Mouse (Mus musculus) hindbrain, embryonic 12.5 days (tissue): Measurements from ENCODE around the gene Jak3. TPM values are rescaled to one million over a fixed set of nuclear protein-coding genes. Genes with fewer than 3 reads are reported as not detected.
A peak's percentile ranks its signal among the peaks of the same experiment; 100 is the strongest.

Experiments used
- ATAC-seq: fragments of 200-750 bp; cut with Nextera tagmentation; 2 replicates; pipeline ENCODE4 v1.8.0; 2017; ENCODE audit warnings: moderate TSS enrichment; ENCODE audit not compliant: low FRiP score
- H3K27ac ChIP-seq: fragments of 300-500 bp; sonication (generic); 2 replicates; pipeline ENCODE4 v1.5.1; 2016; ENCODE audit warnings: mild to moderate bottlenecking
- H3K27me3 ChIP-seq: fragments of 300-500 bp; sonication (generic); 2 replicates; pipeline ENCODE4 v1.6.1; 2016; ENCODE audit warnings: mild to moderate bottlenecking
- H3K36me3 ChIP-seq: fragments of 300-500 bp; sonication (generic); 2 replicates; pipeline ENCODE4 v1.6.1; 2016; ENCODE audit warnings: mild to moderate bottlenecking
- H3K4me1 ChIP-seq: fragments of 300-500 bp; sonication (generic); 2 replicates; pipeline ENCODE4 v1.6.1; 2016
- H3K4me2 ChIP-seq: fragments of 300-500 bp; sonication (generic); replicated peaks from 2 replicates; pipeline ENCODE4 v1.6.1; 2016; ENCODE audit warnings: mild to moderate bottlenecking
- H3K4me3 ChIP-seq: fragments of 300-500 bp; sonication (generic); 2 replicates; pipeline ENCODE4 v1.5.1; 2016; ENCODE audit warnings: mild to moderate bottlenecking
- H3K9ac ChIP-seq: fragments of 300-500 bp; sonication (generic); 2 replicates; pipeline ENCODE4 v1.6.1; 2016; ENCODE audit warnings: mild to moderate bottlenecking, moderate library complexity
- H3K9me3 ChIP-seq: fragments of 300-500 bp; sonication (generic); replicated peaks from 2 replicates; pipeline ENCODE4 v1.6.1; 2016; ENCODE audit warnings: mild to moderate bottlenecking
- WGBS: fragments of 180-500 bp; shearing (Covaris S2); methylation state at CpG from one replicate; pipeline ENCODE4 v1.1.7; 2016; 5-methylcytosine and 5-hydroxymethylcytosine counted together
- polyA plus RNA-seq: library from polyadenylated mRNA; unstranded; fragments of >200 nt; fragmentation: Nextera tagmentation; extraction: Ambion mirVana; gene quantifications from 2 replicates; pipeline ENCODE4 v1.2.1, GENCODE M21; 2016

Jak3 gene
- polyA plus RNA-seq, 1 experiment from 2014 or later = 3.8 TPM

DNA sequence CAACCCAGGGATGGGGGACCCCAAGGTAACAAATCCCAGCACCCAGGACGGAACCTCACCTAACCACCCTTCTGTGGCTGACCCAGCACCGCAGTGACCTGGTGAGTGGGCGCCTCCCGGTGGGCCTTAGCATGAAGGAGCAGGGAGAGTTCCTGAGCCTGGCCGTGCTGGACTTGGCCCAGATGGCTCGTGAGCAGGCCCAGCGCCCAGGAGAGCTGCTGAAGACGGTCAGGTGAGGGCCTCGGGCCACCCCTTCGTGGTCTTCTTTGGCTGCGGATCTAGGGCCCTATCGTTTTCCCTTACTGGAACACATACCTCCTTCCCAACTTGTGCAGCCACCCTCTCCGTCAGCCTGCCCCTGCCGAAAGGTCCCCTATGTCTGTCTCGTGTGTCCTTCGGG lies 3.0 kb downstream of the Jak3 start:
- Histone ChIP-seq H3K4me2 (peak overlapping the region; percentile 49), H3K9ac (peak overlapping the region; percentile 41), H3K4me1 (peaks cover 14% of the 10 kb centered on the region), H3K4me3 (no peak overlapping the region), H3K27me3 (peaks cover 91% of the 10 kb centered on the region), H3K27ac (no peak overlapping the region), H3K36me3 (no peaks in the 10 kb centered on the region), H3K9me3 (0 out of 2 replicates have a peak, but pooled peaks cover 4% of the 10 kb centered on the region)
- WGBS = 9% methylated on average over 16 of the region's 16 CpGs
- no peak for ATAC-seq

- Histone ChIP-seq H3K9me3 (0 out of 2 replicates have a peak, but pooled peaks cover 4% of the 10 kb centered on the region), H3K27ac (no peak overlapping the region), H3K36me3 (no peaks in the 10 kb centered on the region), H3K4me1 (peaks cover 18% of the 10 kb centered on the region), H3K9ac (peak overlapping the region; percentile 41), H3K4me2 (peak overlapping the region; percentile 49), H3K27me3 (peaks cover 97% of the 10 kb centered on the region), H3K4me3 (peak overlapping the region; percentile 22)
- WGBS = 2% methylated on average over 46 of the region's 46 CpGs
- ATAC-seq = no peak
Observed at GRCm38 (mm10) chr8:71679550-71680168, 3.6 kb downstream of the Jak3 start.

DNA sequence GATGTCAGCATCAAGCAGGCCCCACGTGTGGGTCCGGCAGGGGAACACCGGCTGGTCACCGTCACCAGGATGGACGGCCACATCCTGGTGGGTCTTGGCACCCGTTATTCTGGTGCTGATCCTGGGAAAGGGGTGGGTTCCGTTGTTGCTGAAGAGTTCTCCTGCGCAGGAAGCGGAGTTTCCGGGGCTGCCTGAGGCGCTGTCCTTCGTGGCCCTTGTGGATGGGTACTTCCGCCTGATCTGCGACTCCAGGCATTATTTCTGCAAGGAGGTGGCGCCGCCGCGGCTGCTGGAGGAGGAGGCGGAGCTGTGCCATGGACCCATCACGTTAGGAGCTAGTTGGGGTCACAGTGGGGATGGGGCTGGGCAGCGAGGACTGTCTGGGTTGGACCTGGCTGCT lies 4.4 kb downstream of the Jak3 start:
- H3K4me3 ChIP-seq = no peak overlapping the region; the same call in 1 of the 2 replicates
- no peak overlapping the region for H3K4me2 ChIP-seq
- 5% methylated on average over 20 of the region's 21 CpGs for WGBS
- peaks cover 99% of the 10 kb centered on the region for H3K27me3 ChIP-seq
- no peak overlapping the region for H3K27ac ChIP-seq
- H3K9ac ChIP-seq = no peak overlapping the region
- ATAC-seq = no peak
- H3K36me3 ChIP-seq = no peaks in the 10 kb centered on the region
- H3K4me1 ChIP-seq = peaks cover 19% of the 10 kb centered on the region
- H3K9me3 ChIP-seq = 0 out of 2 replicates have a peak, but pooled peaks cover 4% of the 10 kb centered on the region

DNA sequence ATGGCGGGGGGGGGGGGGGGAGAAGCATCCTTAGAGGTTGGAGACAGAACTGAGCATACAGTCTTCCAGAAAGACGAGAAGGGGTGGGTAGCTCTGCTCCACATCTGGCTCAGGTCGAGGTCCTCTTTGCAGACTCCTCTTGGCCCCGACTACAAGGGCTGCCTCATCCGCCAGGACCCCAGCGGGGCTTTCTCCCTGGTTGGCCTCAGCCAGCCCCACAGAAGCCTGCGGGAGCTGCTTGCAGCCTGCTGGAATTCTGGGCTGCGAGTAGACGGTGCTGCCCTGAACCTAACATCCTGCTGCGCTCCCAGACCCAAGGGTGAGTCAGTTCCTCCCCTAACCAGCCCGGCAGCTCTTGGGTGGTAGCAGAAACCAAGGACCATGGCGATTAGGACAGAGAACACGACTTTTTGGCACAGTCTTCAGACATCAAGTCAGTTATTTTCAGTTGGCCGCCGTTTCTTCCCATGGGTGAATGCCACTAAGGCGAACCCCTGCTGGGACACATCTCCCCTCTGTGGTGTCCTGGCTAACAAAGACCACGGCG lies 5.3 kb downstream of the Jak3 start:
- no peak overlapping the region for H3K4me3 ChIP-seq
- H3K9me3 ChIP-seq = 0 out of 2 replicates have a peak, but pooled peaks cover 4% of the 10 kb centered on the region
- WGBS = 3% methylated on average over 18 of the region's 18 CpGs
- no peak overlapping the region for H3K9ac ChIP-seq
- no peak overlapping the region for H3K4me2 ChIP-seq
- H3K27me3 ChIP-seq = peaks cover 100% of the 10 kb centered on the region
- H3K36me3 ChIP-seq = no peaks in the 10 kb centered on the region
- no peak overlapping the region for H3K27ac ChIP-seq
- no peak for ATAC-seq
- peaks cover 28% of the 10 kb centered on the region for H3K4me1 ChIP-seq

- H3K36me3 ChIP-seq = no peaks in the 10 kb centered on the region
- H3K27ac ChIP-seq = no peak overlapping the region
- WGBS = 64% methylated on average over 12 of the region's 12 CpGs
- H3K4me3 ChIP-seq = no peak overlapping the region
- peaks cover 100% of the 10 kb centered on the region for H3K27me3 ChIP-seq
- peaks cover 30% of the 10 kb centered on the region for H3K4me1 ChIP-seq
- H3K9me3 ChIP-seq = 0 out of 2 replicates have a peak, but pooled peaks cover 4% of the 10 kb centered on the region
- ATAC-seq = no peak
- H3K4me2 ChIP-seq = no peak overlapping the region
- H3K9ac ChIP-seq = no peak overlapping the region
Observed at GRCm38 (mm10) chr8:71682832-71683231, 6.7 kb downstream of the Jak3 start.

DNA sequence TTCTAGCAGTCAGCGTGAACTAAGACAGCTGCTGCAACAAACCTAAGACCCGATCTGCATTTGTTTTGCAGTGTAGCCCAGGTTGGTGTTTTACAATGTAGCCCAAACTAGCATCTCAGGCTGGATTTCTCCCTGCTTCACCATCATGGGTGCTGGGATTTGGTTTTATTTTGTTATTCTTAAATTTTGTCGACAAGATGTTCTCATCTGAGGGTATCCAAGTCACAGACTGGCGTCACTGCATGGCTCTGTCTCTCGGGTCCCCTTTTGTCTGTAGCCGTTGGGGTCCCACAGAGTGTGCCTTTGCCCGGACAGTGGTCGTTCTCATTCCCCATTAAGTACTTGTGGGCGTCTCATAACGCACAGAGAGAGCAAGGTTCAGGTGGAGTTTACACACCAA lies 8.6 kb downstream of the Jak3 start:
- H3K4me1 ChIP-seq = peaks cover 25% of the 10 kb centered on the region
- H3K4me2 ChIP-seq = no peak overlapping the region
- ATAC-seq = no peak
- H3K27ac ChIP-seq = no peak overlapping the region
- H3K27me3 ChIP-seq = peaks cover 100% of the 10 kb centered on the region
- H3K36me3 ChIP-seq = no peaks in the 10 kb centered on the region
- WGBS = 13% methylated on average over 10 of the region's 10 CpGs
- H3K4me3 ChIP-seq = no peak overlapping the region
- H3K9me3 ChIP-seq = no peaks in the 10 kb centered on the region
- H3K9ac ChIP-seq = no peak overlapping the region

- Histone ChIP-seq H3K4me2 (peak overlapping the region; percentile 51), H3K9me3 (no peaks in the 10 kb centered on the region), H3K9ac (0 out of 2 replicates have a peak overlapping the region, but pooled peaks have one; percentile 27), H3K27ac (no peak overlapping the region), H3K27me3 (peaks cover 100% of the 10 kb centered on the region), H3K36me3 (no peaks in the 10 kb centered on the region), H3K4me3 (peak overlapping the region; percentile 30), H3K4me1 (peaks cover 20% of the 10 kb centered on the region)
- peak; percentile 36; the same call in 1 of the 2 replicates for ATAC-seq
- WGBS = 2% methylated on average over 29 of the region's 29 CpGs
Observed at GRCm38 (mm10) chr8:71685573-71685972, 9.5 kb downstream of the Jak3 start.

DNA sequence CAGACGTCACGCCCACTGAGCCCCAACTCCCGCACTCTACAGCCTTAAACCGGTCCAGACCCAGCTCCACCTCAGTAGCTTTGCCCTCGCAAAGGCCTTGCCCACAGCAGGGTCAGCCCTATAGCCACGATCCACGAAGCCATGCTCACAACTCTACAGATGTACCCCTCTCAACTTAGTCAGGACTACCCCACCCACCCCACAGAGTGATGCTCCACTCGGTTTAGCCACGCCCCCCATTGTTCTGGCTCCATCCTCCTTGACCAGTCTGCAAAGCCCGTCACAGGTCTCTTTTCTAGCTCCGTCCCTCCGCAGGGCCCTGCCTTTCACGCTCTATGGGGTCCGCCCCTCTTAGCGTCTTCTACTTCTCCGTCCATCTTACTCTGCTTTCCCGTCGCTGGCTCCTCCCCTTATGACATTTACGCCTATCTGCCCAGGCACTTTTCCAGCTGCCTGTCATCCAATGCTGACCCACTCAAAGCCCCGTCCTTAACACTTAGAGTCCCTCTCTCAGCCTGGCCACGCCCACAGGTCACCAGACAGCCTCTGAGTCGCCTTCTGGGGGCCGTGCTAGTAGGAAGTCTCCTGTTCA lies 10.1 kb downstream of the Jak3 start:
- peaks cover 19% of the 10 kb centered on the region for H3K4me1 ChIP-seq
- H3K4me3 ChIP-seq = peak overlapping the region; percentile 30
- H3K27me3 ChIP-seq = peaks cover 100% of the 10 kb centered on the region
- peak; percentile 53 for ATAC-seq
- H3K27ac ChIP-seq = no peak overlapping the region
- H3K36me3 ChIP-seq = no peaks in the 10 kb centered on the region
- no peaks in the 10 kb centered on the region for H3K9me3 ChIP-seq
- peak overlapping the region; percentile 51 for H3K4me2 ChIP-seq
- H3K9ac ChIP-seq = 0 out of 2 replicates have a peak overlapping the region, but pooled peaks have one; percentile 27
- under 1% methylated on average over 23 of the region's 23 CpGs for WGBS

GRCm38 (mm10) chr8:71687616-71688015 lies 11.5 kb downstream of the Jak3 start:
- H3K4me1 ChIP-seq = peaks cover 20% of the 10 kb centered on the region
- ATAC-seq = no peak
- H3K36me3 ChIP-seq = no peaks in the 10 kb centered on the region
- H3K9ac ChIP-seq = no peak overlapping the region
- peaks cover 100% of the 10 kb centered on the region for H3K27me3 ChIP-seq
- no peaks in the 10 kb centered on the region for H3K9me3 ChIP-seq
- H3K4me2 ChIP-seq = no peak overlapping the region
- WGBS = 1% methylated on average over 8 of the region's 8 CpGs
- H3K4me3 ChIP-seq = no peak overlapping the region
- no peak overlapping the region for H3K27ac ChIP-seq

GRCm38 (mm10) chr8:71689028-71689427 lies 12.9 kb downstream of the Jak3 start, which contains the start of gene Insl3:
TSS of gene Insl3 (plus strand) at chr8:71689214.
- Histone ChIP-seq H3K27ac (no peak within 1 kb of the TSS), H3K4me2 (no peak within 1 kb of the TSS), H3K4me1 (peaks cover 27% of the 10 kb centered on the region), H3K4me3 (no peak within 1 kb of the TSS), H3K36me3 (no peaks in the 10 kb centered on the region), H3K9ac (no peak within 1 kb of the TSS), H3K9me3 (no peaks in the 10 kb centered on the region), H3K27me3 (peaks cover 100% of the 10 kb centered on the region)
- no peak for ATAC-seq
- 7% methylated on average over 33 of the region's 33 CpGs for WGBS

DNA sequence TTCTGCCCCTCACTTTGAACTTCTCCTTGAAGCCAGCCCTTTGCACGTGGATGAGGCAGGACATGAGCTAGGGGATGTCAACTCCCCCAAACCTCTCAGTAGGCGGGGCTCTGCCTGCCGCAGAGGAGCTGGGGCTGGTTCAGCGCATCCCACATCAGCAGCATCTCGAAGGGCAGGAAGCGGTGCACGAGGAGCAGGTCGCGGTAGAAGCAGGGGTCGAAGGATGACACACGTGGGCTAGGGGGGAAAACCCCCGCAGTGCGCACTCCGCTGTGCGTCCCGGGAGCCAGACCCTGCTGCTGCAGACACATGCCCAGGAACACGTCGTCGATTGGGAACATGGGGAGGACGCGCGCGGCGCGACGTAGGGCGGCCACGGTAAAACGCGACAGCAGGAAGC lies 16.4 kb downstream of the Jak3 start:
- ATAC-seq = no peak
- H3K4me2 ChIP-seq = no peak overlapping the region
- peaks cover 8% of the 10 kb centered on the region for H3K4me1 ChIP-seq
- no peak overlapping the region for H3K9ac ChIP-seq
- no peaks in the 10 kb centered on the region for H3K36me3 ChIP-seq
- H3K4me3 ChIP-seq = no peak overlapping the region
- peaks cover 95% of the 10 kb centered on the region for H3K27me3 ChIP-seq
- WGBS = 5% methylated on average over 30 of the region's 30 CpGs
- H3K9me3 ChIP-seq = no peaks in the 10 kb centered on the region
- no peak overlapping the region for H3K27ac ChIP-seq

GRCm38 (mm10) chr8:71693166-71694041 lies 17.3 kb downstream of the Jak3 start:
- peaks cover 93% of the 10 kb centered on the region for H3K27me3 ChIP-seq
- no peak overlapping the region for H3K9ac ChIP-seq
- 10% methylated on average over 68 of the region's 68 CpGs for WGBS
- H3K4me2 ChIP-seq = peak overlapping the region; percentile 22; the same call in 1 of the 2 replicates
- no peaks in the 10 kb centered on the region for H3K36me3 ChIP-seq
- H3K4me1 ChIP-seq = peaks cover 8% of the 10 kb centered on the region
- H3K4me3 ChIP-seq = peak overlapping the region; percentile 10; the same call in 1 of the 2 replicates
- H3K9me3 ChIP-seq = no peaks in the 10 kb centered on the region
- ATAC-seq = peak; percentile 37; the same call in 1 of the 2 replicates
- H3K27ac ChIP-seq = no peak overlapping the region
